Mouse (Mus musculus) hindbrain, embryonic 11.5 days (tissue): ENCODE results near the gene Cntnap3. TPM values are rescaled to one million over a fixed set of nuclear protein-coding genes. Genes with fewer than 3 reads are reported as not detected.

Experiments used
- polyA plus RNA-seq: library from polyadenylated mRNA; unstranded; fragments of >200 nt; fragmentation: Nextera tagmentation; extraction: Ambion mirVana; gene quantifications from 2 replicates; pipeline ENCODE4 v1.2.1, GENCODE M21; 2014

Cntnap3 gene
- polyA plus RNA-seq, 1 experiment from 2014 or later, result not detected

Other genes with a start within 250 kb of the Cntnap3 start
- not detected in 2 replicates for gene Spata31, start 13.5 kb upstream of the Cntnap3 start, polyA plus RNA-seq
- gene Spata31d1c, start 129.1 kb upstream of the Cntnap3 start, polyA plus RNA-seq, result not detected in 2 replicates
- not detected in 2 replicates for gene Prss47, start 148.8 kb upstream of the Cntnap3 start, polyA plus RNA-seq
- gene Mfsd14b, start 209.0 kb upstream of the Cntnap3 start, polyA plus RNA-seq, result 39.7 and 44.6 TPM in 2 replicates
- not detected in 2 replicates for gene Olfr465-ps1, start 234.1 kb upstream of the Cntnap3 start, polyA plus RNA-seq
- not detected in 2 replicates for gene Olfr466, start 246.3 kb upstream of the Cntnap3 start, polyA plus RNA-seq